Mouse (Mus musculus) brain, adult 2 months (tissue): ENCODE measurements around the gene Gpr176.

Experiments used
- DNase-seq: peaks from one replicate; pipeline ENCODE4 v3.0.0; 2011; ENCODE audit warnings: low read depth, low spot score

Gpr176 gene

DNA sequence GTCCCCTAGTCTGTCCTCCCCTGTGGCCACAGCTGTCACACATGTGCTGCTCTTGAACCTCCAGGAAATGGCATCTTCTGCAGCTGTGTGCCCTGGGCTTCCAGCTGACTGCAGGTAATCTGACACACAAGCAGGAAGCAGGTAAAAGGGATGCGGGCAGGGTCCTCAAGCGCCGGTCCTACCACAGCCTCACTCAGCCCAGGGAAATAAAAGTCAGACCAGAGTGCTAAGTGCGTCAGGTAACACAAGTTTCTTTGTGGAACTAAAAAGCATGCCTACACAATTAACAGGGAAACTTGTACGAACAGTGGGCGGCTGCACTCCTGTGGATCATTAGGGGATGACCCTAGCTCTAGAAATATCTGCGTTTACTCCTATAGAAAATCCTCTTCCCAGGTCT, 137.0 kb downstream of the Gpr176 start:
- no peak for DNase-seq

GRCm38 (mm10) chr2:118235614-118236013, 137.6 kb downstream of the Gpr176 start:
- no peak for DNase-seq

GRCm38 (mm10) chr2:118230544-118230943, 142.7 kb downstream of the Gpr176 start:
- DNase-seq: no peak

DNA sequence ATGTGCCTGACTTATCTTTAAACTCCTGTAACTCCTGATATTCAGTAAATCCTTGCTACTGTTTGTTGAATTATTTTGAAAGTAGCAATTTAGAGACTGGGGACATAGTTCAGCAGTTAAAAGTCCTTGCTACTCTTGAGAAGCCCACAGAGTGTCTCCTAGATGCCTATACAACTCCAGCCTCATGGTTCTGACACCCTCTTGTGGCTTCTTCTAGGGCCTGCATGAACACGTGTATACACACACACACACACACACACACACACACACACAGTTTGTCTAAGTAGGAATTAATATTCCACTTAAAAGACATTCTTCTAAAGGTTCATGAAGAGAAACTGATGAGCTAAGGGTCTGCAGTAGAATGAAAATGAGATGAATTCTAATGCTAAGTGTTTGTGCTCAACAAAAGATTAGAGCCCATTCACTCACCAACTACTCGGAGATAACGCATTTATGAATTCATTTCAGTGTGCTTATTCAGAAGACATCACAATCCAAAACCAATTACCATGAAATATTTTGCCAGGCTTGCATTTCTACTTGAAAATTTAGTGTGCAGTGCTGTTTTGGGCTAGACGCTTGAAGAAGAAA, 144.6 kb downstream of the Gpr176 start:
- no peak for DNase-seq
